Mouse (Mus musculus) heart, postnatal 36 days (tissue): ENCODE measurements around the gene Man2a2. TPM values are rescaled to one million over a fixed set of nuclear protein-coding genes. Genes with fewer than 3 reads are reported as not detected.
"Not testable (repeated sequence)": the region's sequence is repeated elsewhere in the genome, so short reads cannot be mapped to it uniquely, and the experiment has no call there.

Experiments used
- DNase-seq, 2 experiments: peaks; one replicate each; pipeline ENCODE4 v3.0.0; 2021 to 2022
- intact Hi-C: fragments of 180-260 bp; cut with DNase I; formaldehyde crosslinking; loops from one replicate; pipeline ENCODE4 v1.15.1; 2025
- total RNA-seq, 2 experiments: library from RNA; stranded (reverse); gene quantifications; 2 replicates each; pipeline ENCODE4 v1.2.3; 2021

Gene Man2a2
- total RNA-seq, 2 experiments from 2014 or later, result 60.0 to 62.9 TPM

DNA sequence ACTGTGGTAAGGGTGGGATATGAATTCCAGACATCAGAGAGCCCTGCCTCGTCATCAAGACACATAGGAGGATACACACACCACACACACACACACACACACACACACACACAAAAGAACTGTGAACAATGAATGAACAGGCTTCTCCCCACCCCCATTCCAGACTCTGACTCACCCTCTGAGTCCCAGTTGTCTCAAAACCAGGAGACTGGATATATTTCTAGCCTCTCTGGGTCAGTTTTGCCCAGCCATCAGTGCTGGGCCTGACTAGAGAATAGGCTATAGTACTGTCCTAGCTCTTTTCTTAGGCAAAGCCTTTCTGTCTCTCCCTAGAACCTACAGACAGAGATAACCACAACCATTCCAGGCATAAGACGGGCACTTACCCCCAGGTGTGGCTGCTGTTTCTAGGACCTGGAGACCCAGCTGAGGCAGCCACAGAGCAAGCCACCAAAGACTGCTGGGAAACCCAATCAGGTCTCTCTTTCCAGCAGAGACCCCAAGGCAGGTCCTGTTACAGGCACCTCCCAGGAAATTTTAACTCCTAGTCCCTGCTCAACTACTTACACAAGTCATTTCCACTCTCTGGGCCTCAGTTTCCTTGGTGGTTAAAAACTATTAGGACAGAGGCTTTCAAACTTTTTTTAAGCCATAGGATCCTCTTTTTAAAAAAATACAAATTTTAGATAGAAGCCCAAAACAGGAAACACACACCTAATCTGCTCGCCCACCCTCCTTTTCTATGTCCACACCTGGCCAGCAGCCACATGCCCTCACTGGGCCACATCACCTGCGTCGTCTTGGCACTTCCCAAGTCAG is 30.1 kb upstream of the Man2a2 start:
- intact Hi-C loops, result loop anchor here (2.0 kb wide), 1 partner anchor 134 kb away; the partner anchor contains the start of gene Blm

DNA sequence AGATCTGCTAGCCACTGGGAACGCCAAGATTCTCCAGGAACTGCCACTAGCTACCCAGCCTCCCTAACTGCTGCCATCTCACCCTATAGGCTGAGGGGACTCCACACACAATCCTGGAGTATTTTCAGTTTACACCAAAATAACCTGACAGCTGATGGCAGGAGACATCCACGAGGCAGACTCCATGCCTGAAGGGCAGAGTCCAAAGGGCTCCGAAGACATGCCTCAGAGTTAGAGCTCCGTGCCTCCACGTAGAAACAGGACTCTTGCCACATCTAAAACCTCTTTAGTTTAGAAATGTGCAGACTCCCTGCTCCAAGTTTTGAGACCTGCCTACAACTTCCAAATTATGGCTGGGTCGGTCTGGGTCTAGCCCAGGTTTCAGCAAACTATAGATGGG is 29.4 kb upstream of the Man2a2 start:
- intact Hi-C loops, result loop anchor here (2.0 kb wide), 1 partner anchor 134 kb away; the partner anchor contains the start of gene Blm
- no peak for DNase-seq

More for the DNA sequence above, 30.1 kb upstream of the Man2a2 start:
- no peak for DNase-seq

DNA sequence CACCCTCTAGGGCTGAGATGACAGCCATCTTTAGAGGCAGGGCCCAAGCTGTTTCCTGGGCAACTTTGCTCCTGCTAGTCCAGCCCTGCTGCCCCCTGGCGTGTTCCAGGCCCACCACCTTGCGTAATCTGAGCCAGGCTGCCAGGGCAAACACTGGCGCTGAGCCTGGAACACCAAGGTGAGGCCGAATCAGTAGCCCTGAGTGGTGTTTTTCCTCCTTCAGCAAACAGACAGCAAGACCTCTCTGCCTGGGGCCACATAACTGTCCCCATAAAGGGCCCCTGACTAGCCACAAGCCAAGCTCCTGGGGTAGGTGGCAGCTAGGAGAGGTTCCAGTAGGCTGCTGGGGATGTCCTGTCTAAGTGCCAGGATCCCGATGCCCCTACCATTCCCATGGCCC is 28.9 kb upstream of the Man2a2 start:
- intact Hi-C loops, result loop anchor here (2.0 kb wide), 1 partner anchor 135 kb away; the partner anchor contains the start of gene Blm
- peak; percentile 56 to 72 for DNase-seq

- no peak for DNase-seq
- intact Hi-C loops, result no loop called here
Measured at GRCm38 (mm10) chr7:80398654-80399444, 27.7 kb upstream of the Man2a2 start.

GRCm38 (mm10) chr7:80397986-80398385 is 26.8 kb upstream of the Man2a2 start:
- no peak for DNase-seq

DNA sequence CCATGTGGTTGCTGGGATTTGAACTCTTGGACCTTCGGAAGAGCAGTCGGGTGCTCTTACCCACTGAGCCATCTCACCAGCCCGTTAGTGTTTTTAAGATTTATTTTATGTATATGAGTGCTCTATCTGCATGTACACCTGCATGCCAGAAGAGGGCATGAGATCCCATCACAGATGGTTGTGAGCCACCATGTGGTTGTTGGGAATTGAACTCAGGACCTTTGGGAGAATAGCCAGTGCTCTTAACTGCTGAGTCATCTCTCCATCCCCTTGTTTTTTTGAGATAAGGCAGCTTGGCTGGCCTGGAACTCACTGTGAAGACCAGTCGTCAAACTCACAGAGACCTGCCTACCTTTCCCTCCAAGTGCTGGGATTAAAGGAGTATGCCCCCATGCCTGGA is 25.3 kb upstream of the Man2a2 start:
- intact Hi-C loops, DNase-seq: not testable (repeated sequence)

More at GRCm38 (mm10) chr7:80397986-80398385, 26.8 kb upstream of the Man2a2 start:
- intact Hi-C loops, result no loop called here

- DNase-seq, result no peak
- intact Hi-C loops, result no loop called here
Measured at GRCm38 (mm10) chr7:80394600-80394999, 23.4 kb upstream of the Man2a2 start.

GRCm38 (mm10) chr7:80392119-80392518 is 20.9 kb upstream of the Man2a2 start:
- intact Hi-C loops, result no loop called here
- no peak for DNase-seq

DNA sequence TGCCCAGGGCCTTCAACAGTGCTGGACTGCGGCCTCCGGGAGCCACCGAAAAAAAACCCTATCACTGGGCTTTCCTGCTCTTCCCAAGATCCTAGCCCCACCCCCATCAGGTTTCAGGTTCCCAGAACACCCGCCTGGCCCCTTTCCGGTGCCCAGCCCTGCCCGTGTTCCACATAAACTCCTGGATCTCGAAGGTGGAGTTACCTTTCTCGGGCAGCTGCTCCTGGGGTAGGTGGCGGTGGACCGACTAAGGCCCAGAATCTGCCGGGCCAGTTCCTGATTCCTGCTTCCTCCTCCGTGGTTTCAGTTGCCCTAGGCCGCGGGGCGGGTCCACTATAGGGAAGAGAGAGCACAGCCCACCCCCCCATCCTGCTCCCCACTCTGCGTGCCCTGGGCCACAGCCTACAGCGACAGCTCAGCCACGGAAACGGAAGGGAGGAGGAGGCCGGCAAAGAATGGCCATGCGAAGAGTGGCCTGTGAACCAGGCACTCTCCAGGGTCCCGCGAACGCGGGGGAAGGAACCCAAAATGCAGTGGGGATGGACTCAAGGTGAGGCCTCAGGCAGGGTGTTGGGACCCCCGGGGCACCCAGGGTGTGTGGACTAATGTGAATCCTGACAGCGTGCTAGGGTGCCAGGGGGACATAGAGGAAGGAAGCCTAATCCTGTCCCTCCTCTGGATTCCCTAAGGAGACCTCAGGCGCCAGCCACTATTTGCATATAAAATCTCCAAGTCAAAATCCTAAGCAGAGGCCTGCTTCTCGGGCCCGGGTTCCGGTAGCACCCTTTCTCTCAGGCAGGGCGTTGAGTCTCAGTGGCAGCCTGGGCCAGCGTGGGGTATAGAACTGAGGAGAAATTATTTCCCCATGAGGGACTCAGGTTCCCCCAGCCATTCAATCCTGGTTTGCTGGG is 16.7 kb upstream of the Man2a2 start, which contains the start of gene Fes:
Gene Fes (minus strand): TSS at position 314 of the 911 bp plus-strand sequence.
- intact Hi-C loops, result loop anchor here (5.0 to 10.0 kb wide), 3 partner anchors 299 to 457 kb away; partner anchors contain the start of gene Crtc3
- peak; percentile 75 to 82 for DNase-seq

- intact Hi-C loops, result loop anchor here (5.0 to 10.0 kb wide), 3 partner anchors 300 to 458 kb away; partner anchors contain the start of gene Crtc3
- peak; percentile 47 to 58 for DNase-seq
Measured at GRCm38 (mm10) chr7:80387033-80387632, 16.0 kb upstream of the Man2a2 start.

DNA sequence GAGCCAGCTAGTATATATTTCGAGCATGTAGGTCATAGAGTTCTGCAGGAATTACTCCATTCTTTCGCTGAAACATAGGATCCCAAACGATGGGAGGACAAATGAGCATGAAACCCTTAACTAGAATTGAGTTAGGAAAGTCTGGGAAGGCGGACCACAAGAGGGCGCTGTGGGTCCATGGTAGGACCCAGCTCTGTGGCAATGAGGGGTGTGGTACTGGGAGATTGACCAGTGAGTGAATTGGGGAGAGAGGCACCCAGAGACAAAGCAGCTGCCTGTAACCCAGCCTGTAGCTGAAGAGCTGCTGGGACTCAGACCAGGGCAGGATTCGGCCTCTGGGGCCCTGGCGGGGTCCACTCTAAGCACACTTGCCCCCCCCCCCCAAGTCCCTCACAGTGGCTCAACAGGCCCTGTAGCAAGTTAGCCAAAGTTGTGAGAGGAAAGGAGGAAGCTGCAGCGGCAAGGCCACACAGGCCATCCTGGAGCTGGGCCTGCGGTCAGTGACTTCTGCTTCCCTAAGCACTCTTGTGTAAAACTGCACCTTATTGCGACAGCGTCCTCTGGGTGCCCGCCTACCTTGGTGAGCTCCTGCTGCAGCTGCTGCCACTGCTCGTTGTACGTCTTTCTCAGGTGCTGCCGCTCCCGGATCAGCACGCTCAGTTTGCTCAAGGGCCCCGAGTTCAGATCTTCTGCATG is 15.2 kb upstream of the Man2a2 start:
- peak; percentile 94 to 97 for DNase-seq
- intact Hi-C loops, result loop anchor here (1.0 to 10.0 kb wide), 5 partner anchors 194 to 458 kb away; partner anchors contain the start of gene Crtc3

DNA sequence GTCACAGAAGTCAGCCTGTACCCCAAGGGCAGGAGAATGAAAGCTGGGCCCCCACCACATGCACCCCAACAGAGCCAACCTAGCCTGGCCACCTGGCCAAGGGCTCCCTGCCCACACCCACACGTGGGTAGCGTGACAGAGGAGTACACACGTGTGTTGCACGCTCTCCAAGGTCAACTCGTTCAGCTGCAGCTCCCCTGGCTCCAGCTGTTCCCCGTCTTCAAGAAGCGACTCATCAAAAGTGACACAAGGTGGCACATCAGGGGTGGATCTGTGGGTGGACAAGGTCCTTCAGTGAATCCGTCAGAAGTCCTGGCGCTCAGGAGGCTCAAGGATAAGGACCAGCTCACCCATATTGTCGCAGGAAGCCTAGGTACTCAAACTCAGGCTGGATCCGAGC is 11.7 kb upstream of the Man2a2 start:
- intact Hi-C loops, result loop anchor here (10.0 kb wide), 1 partner anchor 462 kb away; no protein-coding TSS in a partner anchor

GRCm38 (mm10) chr7:80379531-80379930 is 8.4 kb upstream of the Man2a2 start:
- DNase-seq, result no peak
- intact Hi-C loops, result loop anchor here (5.0 kb wide), 1 partner anchor 237 kb away; no protein-coding TSS in a partner anchor

More for the DNA sequence above, 11.7 kb upstream of the Man2a2 start:
- no peak for DNase-seq

DNA sequence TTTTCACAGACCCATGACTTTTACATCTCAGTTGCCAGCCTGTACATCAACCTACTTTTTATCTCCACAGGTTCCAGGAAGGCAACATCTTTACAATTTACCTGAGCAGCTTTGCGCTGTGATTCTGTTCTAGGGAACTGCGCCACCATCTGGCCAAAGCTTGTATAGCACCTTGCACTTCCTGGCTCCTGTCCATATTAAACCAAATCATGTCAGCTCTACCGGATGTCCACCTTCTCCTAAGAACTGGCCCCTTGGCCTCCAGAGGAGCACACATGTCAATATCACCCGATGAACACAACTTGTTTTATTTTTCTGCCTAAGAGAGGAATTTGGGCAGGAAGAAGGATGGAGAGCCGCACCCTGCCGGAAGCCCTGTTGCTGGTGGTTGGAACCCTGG is 6.3 kb upstream of the Man2a2 start:
- intact Hi-C loops, result loop anchor here (2.0 to 5.0 kb wide), 2 partner anchors 35 to 235 kb away; partner anchors contain the start of gene Hddc3
- peak; percentile 73 to 84 for DNase-seq

DNA sequence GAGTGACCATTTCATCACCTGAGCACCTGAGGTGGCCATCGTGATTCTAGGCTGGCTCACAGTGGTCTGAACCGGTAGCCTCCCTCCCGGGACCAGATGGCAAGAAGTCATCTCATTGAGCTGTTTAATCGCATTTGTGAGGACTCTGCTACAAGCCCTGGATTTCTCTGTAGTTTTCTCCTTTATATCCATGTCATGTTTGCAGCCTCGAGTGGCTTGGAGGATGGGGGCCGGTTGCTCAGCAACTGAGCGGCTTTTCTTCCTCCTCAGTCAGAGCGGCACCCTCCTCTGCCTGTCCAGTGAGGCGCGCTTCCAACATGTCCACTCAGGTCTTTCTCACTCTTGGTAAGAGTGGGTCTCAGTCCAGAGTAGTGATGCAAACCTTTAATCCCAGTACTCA is 5.0 kb upstream of the Man2a2 start:
- intact Hi-C loops, result loop anchor here (2.0 to 5.0 kb wide), 2 partner anchors 33 to 234 kb away; partner anchors contain the start of gene Hddc3
- DNase-seq, result no peak

- no peak for DNase-seq
- intact Hi-C loops, result loop anchor here (2.0 to 5.0 kb wide), 2 partner anchors 33 to 233 kb away; partner anchors contain the start of gene Hddc3
Measured at GRCm38 (mm10) chr7:80375376-80376039, 4.3 kb upstream of the Man2a2 start.

DNA sequence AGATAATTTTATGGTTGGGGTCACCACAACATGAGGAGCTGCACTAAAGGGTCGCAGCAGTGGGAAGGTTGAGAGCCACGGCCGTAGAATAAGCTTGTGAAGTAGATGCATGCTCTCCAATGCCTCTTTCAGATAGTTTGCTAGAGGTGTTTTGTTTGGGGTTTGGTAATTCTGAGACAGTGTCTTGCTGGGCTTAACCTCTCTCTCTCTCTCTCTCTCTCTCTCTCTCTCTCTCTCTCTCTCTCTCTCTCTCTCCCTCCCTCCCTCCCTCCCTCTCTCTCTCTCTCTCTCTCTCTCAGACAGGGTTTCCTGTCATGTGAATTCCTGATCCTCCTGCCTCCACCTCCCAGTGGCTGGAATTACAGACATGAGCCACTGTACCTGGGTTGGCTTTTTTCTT is 3.6 kb upstream of the Man2a2 start:
- intact Hi-C loops, result loop anchor here (5.0 kb wide), 1 partner anchor 232 kb away; no protein-coding TSS in a partner anchor
- DNase-seq, result no peak

DNA sequence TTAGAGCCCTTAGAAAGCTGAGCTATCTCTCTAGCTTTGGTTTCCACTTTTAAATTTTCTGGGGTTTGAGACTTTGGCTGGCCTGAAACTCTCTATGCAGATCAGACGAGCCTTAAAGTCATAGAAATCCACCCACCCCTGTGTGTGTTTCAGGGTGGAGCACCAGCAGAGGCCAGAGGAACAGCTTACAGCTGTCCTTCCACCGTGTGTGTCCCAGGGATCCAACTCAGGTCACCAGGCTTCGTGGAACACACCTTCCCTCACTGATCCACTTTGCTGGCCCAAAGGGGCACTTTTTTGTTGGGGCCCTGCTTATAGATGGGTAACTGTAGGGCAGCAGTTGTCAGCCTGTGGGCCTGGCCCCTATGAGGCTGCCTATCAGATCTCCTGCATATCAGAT is 3.1 kb upstream of the Man2a2 start:
- intact Hi-C loops, result no loop called here
- no peak for DNase-seq
